Mouse (Mus musculus) kidney, adult 18-20 months (tissue): ENCODE measurements around the gene Vps35l.

Experiments used
- DNase-seq: peaks from one replicate; pipeline ENCODE4 v3.0.0; 2021

Vps35l gene

GRCm38 (mm10) chr7:118887303-118888055 lies 147.5 kb downstream of the Vps35l start:
- DNase-seq: no peak

GRCm38 (mm10) chr7:118889046-118889680 lies 149.1 kb downstream of the Vps35l start:
- no peak for DNase-seq
